Mouse (Mus musculus): ENCODE results near the gene Angptl4. TPM values are rescaled to one million over a fixed set of nuclear protein-coding genes. Genes with fewer than 3 reads are reported as not detected.

The Angptl4 gene
- total RNA-seq, 2 experiments from 2014 or later = 4.1 to 4.2 TPM

DNA sequence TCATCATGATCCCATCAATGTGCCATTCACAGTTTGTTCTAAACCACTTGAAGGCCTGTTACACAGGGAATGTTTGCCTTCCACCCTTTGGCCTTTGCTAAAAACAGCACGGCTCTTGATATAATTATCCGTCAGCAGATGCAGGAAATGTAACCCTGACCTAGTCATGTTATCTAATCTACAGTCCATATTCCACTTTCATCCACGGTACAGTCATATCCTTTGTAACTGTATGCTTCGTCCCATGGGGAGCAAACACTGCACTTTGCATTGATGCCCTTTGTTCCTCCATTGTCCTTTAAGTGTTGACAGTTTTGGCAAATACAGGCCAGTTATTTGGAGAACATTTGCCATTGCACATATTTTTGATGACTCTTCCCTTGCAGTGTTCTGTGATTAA is 7.1 kb upstream of the Angptl4 start:
- Histone ChIP-seq H3K27ac (no peak overlapping the region), H3K4me3 (no peak overlapping the region)
- no peak for TF ChIP-seq CTCF (conservative IDR thresholded peaks at IDR 0.05)
- DNase-seq (ENCODE audit: low spot score in 2 of 2) = no peak

DNA sequence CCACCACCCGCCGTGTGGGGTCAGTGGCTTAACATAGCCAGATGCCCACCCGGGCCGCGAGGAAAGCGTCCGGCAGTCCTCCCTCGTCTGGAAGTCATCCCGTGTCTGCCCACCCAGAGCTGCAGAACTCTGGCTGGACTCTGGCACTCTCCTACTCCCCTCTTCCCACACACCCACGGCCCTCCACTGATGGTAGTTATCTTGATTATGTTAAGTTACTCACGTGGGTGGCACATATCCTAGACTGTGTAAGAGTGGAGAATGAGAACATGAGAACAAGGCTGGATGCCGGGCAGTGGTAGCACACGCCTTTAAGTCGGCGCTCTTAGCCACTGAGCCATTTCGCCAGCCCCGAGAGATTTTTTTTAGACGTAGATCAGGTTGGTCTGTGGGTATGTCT is 4.7 kb upstream of the Angptl4 start:
- H3K4me3 ChIP-seq = no peak overlapping the region
- DNase-seq (ENCODE audit: low spot score in 2 of 2) = no peak
- TF ChIP-seq CTCF (conservative IDR thresholded peaks at IDR 0.05) = no peak
- no peak overlapping the region for H3K27ac ChIP-seq

DNA sequence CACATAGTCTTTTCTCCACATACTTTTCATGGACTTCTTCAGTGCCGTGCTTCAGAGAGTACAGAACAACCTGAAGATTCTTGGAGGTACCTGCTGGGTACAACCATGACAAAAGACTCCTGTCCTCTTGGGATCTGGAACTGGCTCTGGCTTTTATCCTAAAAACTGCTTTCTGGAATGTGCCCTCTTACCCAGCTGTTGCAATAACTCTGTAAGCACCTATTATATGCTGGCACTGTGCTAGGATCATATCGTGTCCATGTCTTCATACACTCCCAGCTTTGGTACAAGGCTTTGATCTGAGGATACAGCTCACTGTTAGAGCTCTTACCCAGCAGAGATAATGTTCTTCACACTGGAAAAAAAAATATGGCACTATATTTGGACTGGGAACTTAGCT is 3.3 kb upstream of the Angptl4 start:
- DNase-seq (ENCODE audit: low spot score in 2 of 2) = no peak
- no peak for TF ChIP-seq CTCF (conservative IDR thresholded peaks at IDR 0.05)
- no peak overlapping the region for H3K4me3 ChIP-seq
- no peak overlapping the region for H3K27ac ChIP-seq

DNA sequence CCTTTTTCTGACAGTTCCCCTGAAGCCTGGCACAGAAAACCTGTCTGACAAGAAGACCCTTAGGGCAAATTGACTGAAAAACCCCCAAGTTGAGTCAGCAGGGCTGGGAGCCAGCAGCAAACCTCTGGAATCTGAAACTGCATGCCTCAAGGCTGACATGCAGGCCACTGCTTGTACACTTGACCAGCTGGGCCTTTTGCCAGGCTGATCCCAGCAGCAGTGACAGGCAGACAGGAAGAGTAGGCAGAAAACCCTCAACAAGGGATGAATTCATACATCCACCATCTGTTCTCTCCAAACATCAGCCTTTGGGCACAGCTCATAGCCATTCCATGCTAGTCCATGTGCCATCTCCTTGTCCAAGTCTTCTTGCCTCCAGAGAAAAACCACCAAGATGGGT is 1.8 kb upstream of the Angptl4 start:
- DNase-seq (ENCODE audit: low spot score in 2 of 2) = no peak
- H3K27ac ChIP-seq = no peak overlapping the region
- TF ChIP-seq CTCF (conservative IDR thresholded peaks at IDR 0.05) = no peak
- no peak overlapping the region for H3K4me3 ChIP-seq

DNA sequence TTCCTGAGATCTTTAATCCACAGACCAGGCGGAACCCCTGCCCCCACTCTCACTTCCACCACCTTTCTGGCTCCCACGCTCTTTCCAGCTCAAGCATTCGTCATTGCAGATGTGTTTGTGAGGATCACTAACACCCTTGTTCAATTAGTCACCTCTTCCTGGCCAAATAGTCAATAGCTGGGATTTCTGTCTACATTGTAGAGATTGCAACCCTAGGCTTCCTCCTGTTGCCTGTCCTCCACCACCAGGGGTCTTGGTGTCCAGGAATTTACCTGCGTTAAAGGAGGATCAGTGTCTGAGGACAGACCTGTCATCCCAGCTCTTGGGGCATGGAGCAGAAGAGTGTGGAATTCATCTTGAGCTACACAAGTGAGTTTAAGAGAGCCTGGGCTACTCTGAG is 437 bp upstream of the Angptl4 start:
- Histone ChIP-seq H3K4me3 (peak overlapping the region; percentile 32; the same call in 1 of the 2 replicates), H3K27ac (0 out of 2 replicates have a peak overlapping the region, but pooled peaks have one; percentile 19)

DNA sequence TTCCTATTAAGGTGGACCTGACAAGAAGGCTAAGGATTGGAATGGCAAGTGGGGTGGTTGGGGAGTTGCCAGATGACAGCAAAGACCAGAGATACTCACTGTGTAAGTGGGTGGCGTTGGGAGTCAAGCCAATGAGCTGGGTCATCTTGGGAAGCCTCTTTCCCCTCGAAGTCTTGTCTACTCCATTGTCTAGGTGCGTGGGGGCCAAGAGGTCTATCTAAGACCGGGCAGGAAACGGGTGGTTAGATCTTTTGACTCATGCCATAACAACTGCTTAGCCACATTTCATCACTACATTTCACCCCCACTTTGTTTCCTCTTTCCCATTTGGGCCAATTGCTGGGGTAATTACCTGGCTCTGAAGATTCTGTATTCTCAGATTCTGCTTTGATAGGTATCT is 1.2 kb downstream of the Angptl4 start:
- Histone ChIP-seq H3K4me3 (peak overlapping the region; percentile 55), H3K27ac (peak overlapping the region; percentile 80; the same call in 1 of the 2 replicates)
- no peak for DNase-seq (ENCODE audit: low spot score in 2 of 2)
- no peak for TF ChIP-seq CTCF (conservative IDR thresholded peaks at IDR 0.05)

More for the DNA sequence above, 437 bp upstream of the Angptl4 start:
- peak; percentile 23; the same call in 1 of the 2 replicates for TF ChIP-seq CTCF (conservative IDR thresholded peaks at IDR 0.05)
- DNase-seq (ENCODE audit: low spot score in 2 of 2) = no peak

DNA sequence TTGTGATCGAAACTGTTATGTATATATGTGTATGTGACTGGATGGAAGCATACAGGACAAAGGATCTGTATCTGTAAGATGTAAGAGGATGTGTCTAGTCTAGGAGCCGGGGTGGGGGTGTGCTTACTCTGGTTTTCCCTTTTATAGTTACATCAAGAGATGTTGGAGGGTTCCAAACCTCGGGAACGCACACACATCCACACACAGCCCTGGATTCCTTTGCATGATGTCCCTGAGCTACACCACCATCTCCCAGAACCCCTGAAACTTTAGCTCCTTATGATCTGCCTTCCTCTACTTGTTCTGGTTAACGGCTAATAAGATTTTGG is 1.7 kb downstream of the Angptl4 start:
- peak overlapping the region; percentile 55 for H3K4me3 ChIP-seq
- no peak for TF ChIP-seq CTCF (conservative IDR thresholded peaks at IDR 0.05)
- H3K27ac ChIP-seq = peak overlapping the region; percentile 80
- DNase-seq (ENCODE audit: low spot score in 2 of 2) = no peak

DNA sequence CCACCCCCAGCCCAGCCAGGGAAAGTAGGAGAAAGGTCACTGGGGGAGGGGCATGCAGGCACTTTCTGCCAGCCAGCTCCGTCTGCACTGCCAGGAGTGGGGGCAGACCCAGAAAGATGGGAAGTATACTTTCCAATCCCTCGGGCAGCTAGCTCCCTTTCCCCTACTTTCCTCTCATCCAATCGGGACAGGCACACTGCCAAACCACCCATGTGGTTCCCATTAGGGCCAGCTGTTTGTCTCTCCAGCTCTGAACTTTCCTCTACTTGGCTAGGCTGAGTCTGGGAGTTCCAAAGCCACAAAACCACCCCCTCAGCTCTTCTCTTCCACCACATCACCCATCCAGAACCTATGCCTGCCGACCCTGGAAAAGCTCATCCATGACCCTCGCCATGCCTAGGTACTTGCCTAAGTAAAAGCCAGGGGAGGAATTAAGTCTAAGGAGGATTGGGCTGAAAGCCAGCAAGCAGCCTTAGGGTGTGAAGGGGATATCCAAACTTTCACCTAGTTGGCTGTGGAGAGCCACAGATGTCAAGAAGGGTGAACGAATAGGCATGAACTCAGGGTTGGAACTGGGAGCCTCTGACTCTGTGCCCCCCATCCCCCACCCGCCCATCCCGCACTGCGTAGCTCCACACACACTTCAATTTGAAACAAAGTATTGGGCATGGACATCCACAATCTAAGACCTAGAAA is 2.2 kb downstream of the Angptl4 start:
- H3K27ac ChIP-seq = peak overlapping the region; percentile 80
- H3K4me3 ChIP-seq = peak overlapping the region; percentile 55; the same call in 1 of the 2 replicates
- no peak for TF ChIP-seq CTCF (conservative IDR thresholded peaks at IDR 0.05)
- DNase-seq (ENCODE audit: low spot score in 2 of 2) = peak; percentile 87 to 91

DNA sequence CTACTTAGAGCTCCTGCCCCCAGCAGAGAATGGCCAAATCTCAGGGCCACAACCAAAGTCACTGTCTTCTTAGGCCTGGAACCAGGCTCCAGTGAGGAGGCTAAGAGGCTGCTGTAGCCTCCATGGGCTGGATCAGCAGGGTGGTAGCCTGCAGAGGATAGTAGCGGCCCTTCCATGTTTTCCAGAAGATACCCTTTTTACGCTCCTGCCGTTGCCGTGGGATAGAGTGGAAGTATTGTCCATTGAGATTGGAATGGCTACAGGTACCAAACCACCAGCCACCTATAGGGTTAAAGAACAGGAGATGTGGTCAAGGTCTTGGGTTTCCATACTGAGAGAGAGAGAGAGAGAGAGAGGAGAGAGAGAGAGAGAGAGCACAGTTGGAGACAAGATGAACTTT is 6.3 kb downstream of the Angptl4 start:
- no peak for DNase-seq (ENCODE audit: low spot score in 2 of 2)
- no peak for TF ChIP-seq CTCF (conservative IDR thresholded peaks at IDR 0.05)
- Histone ChIP-seq H3K4me3 (no peak overlapping the region), H3K27ac (no peak overlapping the region)

DNA sequence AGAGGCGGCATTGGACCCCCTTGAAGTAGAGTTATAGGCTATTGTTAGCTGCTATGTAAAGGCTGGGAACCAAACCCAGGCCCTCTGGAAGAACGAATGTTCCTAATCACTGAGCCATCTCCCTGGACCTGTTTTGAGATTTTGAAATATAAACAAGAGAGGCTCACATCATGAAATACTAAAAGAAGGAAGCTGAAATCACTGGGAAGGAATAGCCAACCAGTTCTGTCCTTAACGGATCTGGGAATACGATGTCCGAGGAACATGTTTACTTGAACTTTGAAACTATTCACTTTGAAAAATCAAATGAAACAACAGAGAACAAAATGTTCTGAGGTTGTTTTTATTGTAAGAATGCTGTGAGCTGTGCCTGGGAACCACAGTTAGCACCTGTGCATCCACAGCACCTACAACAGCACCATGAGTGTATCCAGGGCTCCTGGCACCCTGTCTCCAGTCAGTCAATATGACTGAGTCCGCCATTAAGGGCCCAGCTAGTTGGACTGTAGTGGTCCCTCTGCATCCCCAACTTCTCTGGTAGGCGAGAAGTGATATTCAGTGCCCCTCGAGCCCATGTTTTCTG is 7.0 kb downstream of the Angptl4 start:
- DNase-seq (ENCODE audit: low spot score in 2 of 2) = no peak
- no peak for TF ChIP-seq CTCF (conservative IDR thresholded peaks at IDR 0.05)

DNA sequence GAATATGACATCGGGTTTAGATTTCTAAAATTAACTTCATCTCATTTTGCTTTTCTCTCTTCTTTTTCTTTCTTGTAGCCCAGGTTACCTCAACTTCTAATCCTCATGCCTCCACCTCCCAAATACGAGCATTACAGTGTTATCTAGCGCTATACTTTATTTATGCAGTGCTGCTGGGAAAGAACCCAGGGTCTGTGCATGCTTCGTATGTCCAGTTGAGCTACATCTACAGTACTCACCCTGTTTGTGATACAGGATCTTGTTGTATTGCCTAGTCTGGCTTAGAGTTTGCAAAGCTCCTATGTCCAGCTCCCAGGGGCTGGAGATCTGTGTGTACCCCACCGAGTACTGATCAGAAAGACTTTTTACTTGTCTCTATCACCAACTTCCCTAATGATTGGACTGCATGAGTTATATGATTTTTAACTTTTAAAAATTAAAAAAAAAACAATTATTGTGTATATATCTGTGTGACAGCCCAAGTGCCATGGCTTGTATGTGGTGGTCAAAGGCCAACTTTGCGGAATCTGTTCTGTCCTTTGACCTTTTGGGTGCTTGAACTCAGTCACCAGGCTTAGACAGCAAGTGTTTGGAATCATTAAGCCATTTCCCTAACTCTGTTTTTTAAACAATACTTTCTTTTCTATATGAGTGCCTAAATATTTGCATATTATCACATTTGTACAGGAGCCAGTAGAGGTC is 7.6 kb downstream of the Angptl4 start:
- no peak for DNase-seq (ENCODE audit: low spot score in 2 of 2)
- TF ChIP-seq CTCF (conservative IDR thresholded peaks at IDR 0.05) = no peak
- H3K27ac ChIP-seq = no peak overlapping the region
- no peak overlapping the region for H3K4me3 ChIP-seq

More for the DNA sequence above, 7.0 kb downstream of the Angptl4 start:
- H3K4me3 ChIP-seq = no peak overlapping the region
- H3K27ac ChIP-seq = no peak overlapping the region

DNA sequence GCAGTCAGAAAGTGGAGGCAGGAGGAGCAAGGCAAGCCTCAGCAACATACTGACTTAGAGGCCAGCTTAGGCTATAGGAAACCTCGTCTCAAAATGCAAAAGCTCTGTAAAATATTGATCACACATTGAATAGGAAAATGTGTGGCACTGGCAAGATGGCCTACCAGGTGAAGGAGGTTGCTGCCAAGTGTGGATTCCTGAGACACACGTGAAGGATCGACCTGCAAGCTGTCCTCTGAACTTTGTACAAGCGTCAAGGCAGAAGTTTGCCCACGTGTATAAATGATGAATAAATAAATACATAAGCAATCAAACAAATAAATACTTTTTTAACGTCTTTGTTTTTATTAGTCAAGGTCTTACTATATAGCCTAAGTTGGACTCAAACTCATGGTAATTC is 8.2 kb downstream of the Angptl4 start:
- no peak for DNase-seq (ENCODE audit: low spot score in 2 of 2)
- no peak for TF ChIP-seq CTCF (conservative IDR thresholded peaks at IDR 0.05)
- Histone ChIP-seq H3K4me3 (no peak overlapping the region), H3K27ac (no peak overlapping the region)

DNA sequence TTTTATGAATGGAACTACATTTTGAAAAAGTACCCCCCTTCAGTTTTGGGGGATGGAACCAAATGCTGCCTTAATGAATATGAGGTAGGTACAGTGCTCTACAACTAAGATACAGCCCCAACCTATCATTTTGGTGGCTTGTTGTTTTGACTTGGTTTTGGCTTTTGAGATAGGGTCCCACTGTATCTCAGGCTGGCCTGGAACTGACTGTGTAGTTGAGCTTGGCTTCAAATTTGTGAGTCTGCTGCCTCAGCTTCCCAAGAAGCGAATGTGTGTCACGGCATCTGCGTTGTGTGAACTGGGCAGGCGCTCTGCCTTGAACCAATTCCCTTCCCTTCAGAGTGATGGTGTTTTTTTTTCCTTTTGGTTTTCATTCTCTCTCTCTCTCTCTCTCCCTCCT is 10.0 kb downstream of the Angptl4 start:
- Histone ChIP-seq H3K27ac (no peak overlapping the region), H3K4me3 (no peak overlapping the region)
- no peak for TF ChIP-seq CTCF (conservative IDR thresholded peaks at IDR 0.05)
- no peak for DNase-seq (ENCODE audit: low spot score in 2 of 2)

All from layer of hippocampus, adult 2 months (tissue).